In genomic region chr3:101393659-101394539, GRCm38 (mm10) we compare ENCODE assay signal across 8 mouse cellular contexts. TPM values are rescaled to one million over a fixed set of nuclear protein-coding genes. Genes with fewer than 3 reads are reported as not detected.
A peak's percentile ranks its signal among the peaks of the same experiment; 100 is the strongest.
DNase-seq lines count a peak whose midpoint lies in the region; ATAC-seq and TF ChIP-seq lines count a peak whose summit lies in the region.
"Had no signal": no experiment of that assay in that cellular context is flagged by ENCODE, and none has a peak within 500 bp of the region (broad histone marks: within the 10 kb centered on the region; RNA-seq: fewer than 3 reads in every experiment).

No protein-coding gene starts in this region.

- no peaks in the 10 kb centered on the region for H3K36me3 ChIP-seq in embryonic facial prominence, embryonic 12.5 days
- no peaks in the 10 kb centered on the region for H3K36me3 ChIP-seq in heart, postnatal 0 days (replicated peaks; ENCODE audit: control insufficient read depth, insufficient read depth, low read length)

- WGBS in embryonic facial prominence, embryonic 12.5 days, result 33% methylated on average over 19 of the region's 19 CpGs
- WGBS in heart, postnatal 0 days, result 65% methylated on average over 19 of the region's 19 CpGs

- ATAC-seq in embryonic facial prominence, embryonic 12.5 days (ENCODE audit: insufficient number of reproducible peaks, insufficient read depth, low FRiP score, low TSS enrichment), result no peak
- ATAC-seq in heart, postnatal 0 days (ENCODE audit: insufficient read depth, low read depth), result no peak
- ATAC-seq in inflammation-experienced regulatory T-cells, adult 6 months, result no peak

- H3K9ac ChIP-seq in embryonic facial prominence, embryonic 12.5 days, result peak overlapping the region; percentile 17
- no peak overlapping the region for H3K9ac ChIP-seq in heart, postnatal 0 days (replicated peaks; ENCODE audit: low read depth, low read length)

- H3K27me3 ChIP-seq in embryonic facial prominence, embryonic 12.5 days, result no peaks in the 10 kb centered on the region
- H3K27me3 ChIP-seq in heart, postnatal 0 days (ENCODE audit: control insufficient read depth, insufficient read depth, low read length), result no peaks in the 10 kb centered on the region

- TF ChIP-seq POLR2A in brain, embryonic 14.5 days (IDR thresholded peaks at IDR 0.05; ENCODE audit: borderline replicate concordance, extremely low read depth, insufficient read depth, insufficient read length, poor library complexity, severe bottlenecking), result no peak

- H3K4me2 ChIP-seq in embryonic facial prominence, embryonic 12.5 days (replicated peaks), result peak overlapping the region; percentile 18; the same call in 1 of the 2 replicates
- peak overlapping the region; percentile 22; the same call in 1 of the 2 replicates for H3K4me2 ChIP-seq in heart, postnatal 0 days (ENCODE audit: low read depth, low read length)

- H3K4me1 ChIP-seq in embryonic facial prominence, embryonic 12.5 days, result peaks cover 94% of the 10 kb centered on the region
- H3K4me1 ChIP-seq in heart, postnatal 0 days (ENCODE audit: control insufficient read depth, insufficient read depth), result peaks cover 56% of the 10 kb centered on the region

- DNase-seq in brain, embryonic 14.5 days (ENCODE audit: low read depth), result peak; percentile 57
- no peak for DNase-seq in heart, postnatal 0 days (ENCODE audit: low spot score)
- peak; percentile 29 for DNase-seq in lung, postnatal 25 days (ENCODE audit: low spot score)
- no peak for DNase-seq in thymus, adult 18-20 months
- no peak for DNase-seq in ovary, adult 18-20 months (ENCODE audit: low spot score)
- DNase-seq: kidney, postnatal 14 days had no signal

- no peak for TF ChIP-seq EP300 in heart, postnatal 0 days (IDR thresholded peaks at IDR 0.05; ENCODE audit: low read depth)

- H3K27ac ChIP-seq in embryonic facial prominence, embryonic 12.5 days, result peak overlapping the region; percentile 98
- H3K27ac ChIP-seq in heart, postnatal 0 days (ENCODE audit: low read depth), result peak overlapping the region; percentile 27; the same call in 1 of the 2 replicates

- H3K4me3 ChIP-seq in embryonic facial prominence, embryonic 12.5 days, result no peak overlapping the region
- H3K4me3 ChIP-seq in heart, postnatal 0 days (ENCODE audit: low read depth, low read length), result no peak overlapping the region

- no peak for TF ChIP-seq CTCF in brain, embryonic 14.5 days (IDR thresholded peaks at IDR 0.05; ENCODE audit: borderline replicate concordance, extremely low read depth, insufficient read depth, insufficient read length)
- no peak for TF ChIP-seq CTCF in heart, postnatal 0 days (IDR thresholded peaks at IDR 0.05; ENCODE audit: low read depth)

- no peaks in the 10 kb centered on the region for H3K9me3 ChIP-seq in embryonic facial prominence, embryonic 12.5 days
- H3K9me3 ChIP-seq in heart, postnatal 0 days (replicated peaks; ENCODE audit: control insufficient read depth, low read length), result no peaks in the 10 kb centered on the region

RNA-seq across cellular contexts. Expression of gene Igsf3, which starts 17.0 kb away (rescaled TPM):
- 17.4 and 36.0 TPM in 2 replicates for polyA plus RNA-seq in brain, embryonic 14.5 days (2012; rRNA removed)
- polyA plus RNA-seq in embryonic facial prominence, embryonic 12.5 days (2016; fragmentation: Nextera tagmentation; extraction: Ambion mirVana), result 92.3 and 93.3 TPM in 2 replicates
- 23.9 and 27.1 TPM in 2 replicates for total RNA-seq in heart, postnatal 0 days (2014; rRNA removed; ENCODE audit: low replicate concordance)
- 16.6 and 18.0 TPM in 2 replicates for polyA plus RNA-seq in heart, postnatal 0 days (2015; fragmentation: Nextera tagmentation; extraction: Ambion mirVana)
- polyA plus RNA-seq in inflammation-experienced regulatory T-cells, adult 6 months (2017; shearing (Covaris generic)), result 1 to 10 TPM in 2 of 3 experiments, under 1 TPM in 1; 0.53 to 1.6 (median 1.3) TPM

Comparison
In these comparisons a context has a peak if more than half of its experiments do, and no peak if none do; other contexts are left out.
1. DNase-seq: peak in brain, embryonic 14.5 days (single experiment) and lung, postnatal 25 days (single experiment); none in heart, postnatal 0 days (single experiment), thymus, adult 18-20 months (0 of 2) and ovary, adult 18-20 months (single experiment).